Mouse (Mus musculus): Measurements from ENCODE around the gene Stk4. TPM values are rescaled to one million over a fixed set of nuclear protein-coding genes. Genes with fewer than 3 reads are reported as not detected.

Stk4 gene
- polyA plus RNA-seq, 1 experiment from 2014 or later, result 22.3 TPM

- ATAC-seq (ENCODE audit: low read depth), result no peak
- Histone ChIP-seq H3K4me3 (ENCODE audit: low read length) (no peak overlapping the region), H3K4me1 (replicated peaks; ENCODE audit: control insufficient read depth, insufficient read depth, low read length) (no peaks in the 10 kb centered on the region), H3K9me3 (ENCODE audit: control insufficient read depth, low read length) (no peaks in the 10 kb centered on the region), H3K27me3 (ENCODE audit: control insufficient read depth, insufficient read depth, low read depth, low read length) (no peaks in the 10 kb centered on the region), H3K9ac (ENCODE audit: low read length) (no peak overlapping the region), H3K36me3 (ENCODE audit: control insufficient read depth, insufficient read depth, low read length) (no peaks in the 10 kb centered on the region), H3K27ac (ENCODE audit: low read length) (no peak overlapping the region), H3K4me2 (ENCODE audit: low read depth, low read length) (0 out of 2 replicates have a peak overlapping the region, but pooled peaks have one; percentile 8)
- WGBS, result 33% methylated on average over 9 of the region's 9 CpGs
These were observed 114.1 kb downstream of the Stk4 start for GRCm38 (mm10) chr2:164184145-164184719.

GRCm38 (mm10) chr2:164188722-164189121, 118.6 kb downstream of the Stk4 start:
- H3K4me3 ChIP-seq (ENCODE audit: low read length), result no peak overlapping the region
- no peak overlapping the region for H3K9ac ChIP-seq (ENCODE audit: low read length)
- H3K27ac ChIP-seq (ENCODE audit: low read length), result no peak overlapping the region
- 21% methylated on average over 5 of the region's 5 CpGs for WGBS
- ATAC-seq (ENCODE audit: low read depth), result no peak
- no peaks in the 10 kb centered on the region for H3K4me1 ChIP-seq (replicated peaks; ENCODE audit: control insufficient read depth, insufficient read depth, low read length)
- H3K9me3 ChIP-seq (ENCODE audit: control insufficient read depth, low read length), result no peaks in the 10 kb centered on the region
- no peaks in the 10 kb centered on the region for H3K27me3 ChIP-seq (ENCODE audit: control insufficient read depth, insufficient read depth, low read depth, low read length)
- no peak overlapping the region for H3K4me2 ChIP-seq (ENCODE audit: low read depth, low read length)
- no peaks in the 10 kb centered on the region for H3K36me3 ChIP-seq (ENCODE audit: control insufficient read depth, insufficient read depth, low read length)

GRCm38 (mm10) chr2:164190576-164190975, 120.5 kb downstream of the Stk4 start, which contains the start of gene Wfdc12:
Wfdc12 (minus strand) TSS chr2:164190608.
- Histone ChIP-seq H3K4me1 (replicated peaks; ENCODE audit: control insufficient read depth, insufficient read depth, low read length) (no peaks in the 10 kb centered on the region), H3K4me2 (ENCODE audit: low read depth, low read length) (no peak within 1 kb of the TSS), H3K27me3 (ENCODE audit: control insufficient read depth, insufficient read depth, low read depth, low read length) (no peaks in the 10 kb centered on the region), H3K9me3 (ENCODE audit: control insufficient read depth, low read length) (no peaks in the 10 kb centered on the region), H3K9ac (ENCODE audit: low read length) (no peak within 1 kb of the TSS), H3K4me3 (ENCODE audit: low read length) (no peak within 1 kb of the TSS), H3K27ac (ENCODE audit: low read length) (no peak within 1 kb of the TSS), H3K36me3 (ENCODE audit: control insufficient read depth, insufficient read depth, low read length) (no peaks in the 10 kb centered on the region)
- no peak; the same call in 1 of the 2 replicates for ATAC-seq (ENCODE audit: low read depth)
- 80% methylated on average over 6 of the region's 6 CpGs for WGBS

GRCm38 (mm10) chr2:164192279-164192678, 122.2 kb downstream of the Stk4 start:
- H3K4me1 ChIP-seq (replicated peaks; ENCODE audit: control insufficient read depth, insufficient read depth, low read length), result no peaks in the 10 kb centered on the region
- H3K4me3 ChIP-seq (ENCODE audit: low read length), result no peak overlapping the region
- no peak overlapping the region for H3K4me2 ChIP-seq (ENCODE audit: low read depth, low read length)
- H3K27ac ChIP-seq (ENCODE audit: low read length), result no peak overlapping the region
- H3K9ac ChIP-seq (ENCODE audit: low read length), result no peak overlapping the region
- no peaks in the 10 kb centered on the region for H3K36me3 ChIP-seq (ENCODE audit: control insufficient read depth, insufficient read depth, low read length)
- H3K9me3 ChIP-seq (ENCODE audit: control insufficient read depth, low read length), result no peaks in the 10 kb centered on the region
- no peak for ATAC-seq (ENCODE audit: low read depth)
- H3K27me3 ChIP-seq (ENCODE audit: control insufficient read depth, insufficient read depth, low read depth, low read length), result no peaks in the 10 kb centered on the region

- no peak overlapping the region for H3K4me2 ChIP-seq (ENCODE audit: low read depth, low read length)
- 68% methylated on average over 5 of the region's 5 CpGs for WGBS
- H3K36me3 ChIP-seq (ENCODE audit: control insufficient read depth, insufficient read depth, low read length), result no peaks in the 10 kb centered on the region
- no peak overlapping the region for H3K27ac ChIP-seq (ENCODE audit: low read length)
- no peaks in the 10 kb centered on the region for H3K4me1 ChIP-seq (replicated peaks; ENCODE audit: control insufficient read depth, insufficient read depth, low read length)
- no peak overlapping the region for H3K4me3 ChIP-seq (ENCODE audit: low read length)
- no peak overlapping the region for H3K9ac ChIP-seq (ENCODE audit: low read length)
- H3K27me3 ChIP-seq (ENCODE audit: control insufficient read depth, insufficient read depth, low read depth, low read length), result no peaks in the 10 kb centered on the region
- ATAC-seq (ENCODE audit: low read depth), result no peak
- no peaks in the 10 kb centered on the region for H3K9me3 ChIP-seq (ENCODE audit: control insufficient read depth, low read length)
These were observed 125.0 kb downstream of the Stk4 start for GRCm38 (mm10) chr2:164194959-164195630.

- Histone ChIP-seq H3K27ac (ENCODE audit: low read length) (no peak overlapping the region), H3K4me3 (ENCODE audit: low read length) (no peak overlapping the region), H3K9ac (ENCODE audit: low read length) (no peak overlapping the region), H3K27me3 (ENCODE audit: control insufficient read depth, insufficient read depth, low read depth, low read length) (no peaks in the 10 kb centered on the region), H3K4me1 (replicated peaks; ENCODE audit: control insufficient read depth, insufficient read depth, low read length) (no peaks in the 10 kb centered on the region), H3K9me3 (ENCODE audit: control insufficient read depth, low read length) (no peaks in the 10 kb centered on the region), H3K36me3 (ENCODE audit: control insufficient read depth, insufficient read depth, low read length) (no peaks in the 10 kb centered on the region), H3K4me2 (ENCODE audit: low read depth, low read length) (no peak overlapping the region)
- ATAC-seq (ENCODE audit: low read depth), result no peak
- 80% methylated on average over 5 of the region's 5 CpGs for WGBS
These were observed 126.0 kb downstream of the Stk4 start for GRCm38 (mm10) chr2:164195971-164196699.

GRCm38 (mm10) chr2:164196700-164196990, 126.5 kb downstream of the Stk4 start:
- no peaks in the 10 kb centered on the region for H3K27me3 ChIP-seq (ENCODE audit: control insufficient read depth, insufficient read depth, low read depth, low read length)
- no peak for ATAC-seq (ENCODE audit: low read depth)

GRCm38 (mm10) chr2:164199626-164200327, 129.7 kb downstream of the Stk4 start, which contains the start of gene Wfdc15a:
Wfdc15a (minus strand) TSS chr2:164200130.
- Histone ChIP-seq H3K27me3 (ENCODE audit: control insufficient read depth, insufficient read depth, low read depth, low read length) (no peaks in the 10 kb centered on the region), H3K9ac (ENCODE audit: low read length) (no peak within 1 kb of the TSS), H3K9me3 (ENCODE audit: control insufficient read depth, low read length) (no peaks in the 10 kb centered on the region), H3K36me3 (ENCODE audit: control insufficient read depth, insufficient read depth, low read length) (no peaks in the 10 kb centered on the region), H3K4me2 (ENCODE audit: low read depth, low read length) (no peak within 1 kb of the TSS), H3K4me1 (replicated peaks; ENCODE audit: control insufficient read depth, insufficient read depth, low read length) (no peaks in the 10 kb centered on the region), H3K27ac (ENCODE audit: low read length) (no peak within 1 kb of the TSS), H3K4me3 (ENCODE audit: low read length) (no peak within 1 kb of the TSS)
- no peak for ATAC-seq (ENCODE audit: low read depth)
- 71% methylated on average over 20 of the region's 20 CpGs for WGBS

More at GRCm38 (mm10) chr2:164196700-164196990, 126.5 kb downstream of the Stk4 start:
- Histone ChIP-seq H3K4me2 (ENCODE audit: low read depth, low read length) (no peak overlapping the region), H3K27ac (ENCODE audit: low read length) (no peak overlapping the region), H3K4me1 (replicated peaks; ENCODE audit: control insufficient read depth, insufficient read depth, low read length) (no peaks in the 10 kb centered on the region), H3K9me3 (ENCODE audit: control insufficient read depth, low read length) (no peaks in the 10 kb centered on the region), H3K4me3 (ENCODE audit: low read length) (no peak overlapping the region), H3K9ac (ENCODE audit: low read length) (no peak overlapping the region), H3K36me3 (ENCODE audit: control insufficient read depth, insufficient read depth, low read length) (no peaks in the 10 kb centered on the region)
- 77% methylated on average over 5 of the region's 5 CpGs for WGBS

Measured in lung, embryonic 16.5 days (tissue).